Mouse (Mus musculus) embryo, embryonic 11.5 days (tissue): ENCODE measurements at regions not wholly inside any gene's neighbourhood (a gene's known extent, or its start where the extent isn't known, plus 50 kb on each side); places are given as distances from the start of the nearest gene placed in this dataset.
"Not testable (repeated sequence)": the region's sequence is repeated elsewhere in the genome, so short reads cannot be mapped to it uniquely, and the experiment has no call there.

Experiments
- DNase-seq: peaks from one replicate; pipeline ENCODE4 v3.0.0-alpha.2; 2012; ENCODE audit warnings: low read depth, low spot score

GRCm38 (mm10) chr3:112384641-112385040, 874.0 kb downstream of the Amy2a5 start:
- no peak for DNase-seq

DNA sequence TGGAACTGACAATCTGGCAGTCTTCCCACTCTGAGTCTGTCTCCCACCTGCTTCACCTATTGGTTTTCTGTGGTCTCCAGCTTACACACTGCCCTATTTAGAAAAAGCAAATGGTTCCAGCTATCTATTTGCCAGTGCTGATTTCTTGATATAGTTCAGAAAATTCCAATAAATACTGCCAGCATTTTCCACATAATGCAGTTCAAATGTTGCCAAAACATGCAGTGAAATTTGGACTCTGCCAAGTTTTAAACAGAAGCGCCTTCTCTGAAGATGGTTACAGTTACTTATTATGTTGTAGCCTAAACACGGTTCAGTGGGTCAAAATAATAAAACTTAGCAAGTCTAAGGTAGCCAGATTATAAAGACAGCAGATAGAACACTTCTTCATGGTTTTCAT, 912.8 kb downstream of the Amy2a5 start:
- no peak for DNase-seq

GRCm38 (mm10) chr3:112331171-112331570, 927.5 kb downstream of the Amy2a5 start:
- DNase-seq = no peak

GRCm38 (mm10) chr3:112325348-112325747, 933.3 kb downstream of the Amy2a5 start:
- peak; percentile 8 for DNase-seq

- DNase-seq = not testable (repeated sequence)
Observed at GRCm38 (mm10) chr3:112321196-112321595, 937.4 kb downstream of the Amy2a5 start.

- DNase-seq = no peak
Observed at GRCm38 (mm10) chr3:112278785-112279430, 979.7 kb downstream of the Amy2a5 start.

DNA sequence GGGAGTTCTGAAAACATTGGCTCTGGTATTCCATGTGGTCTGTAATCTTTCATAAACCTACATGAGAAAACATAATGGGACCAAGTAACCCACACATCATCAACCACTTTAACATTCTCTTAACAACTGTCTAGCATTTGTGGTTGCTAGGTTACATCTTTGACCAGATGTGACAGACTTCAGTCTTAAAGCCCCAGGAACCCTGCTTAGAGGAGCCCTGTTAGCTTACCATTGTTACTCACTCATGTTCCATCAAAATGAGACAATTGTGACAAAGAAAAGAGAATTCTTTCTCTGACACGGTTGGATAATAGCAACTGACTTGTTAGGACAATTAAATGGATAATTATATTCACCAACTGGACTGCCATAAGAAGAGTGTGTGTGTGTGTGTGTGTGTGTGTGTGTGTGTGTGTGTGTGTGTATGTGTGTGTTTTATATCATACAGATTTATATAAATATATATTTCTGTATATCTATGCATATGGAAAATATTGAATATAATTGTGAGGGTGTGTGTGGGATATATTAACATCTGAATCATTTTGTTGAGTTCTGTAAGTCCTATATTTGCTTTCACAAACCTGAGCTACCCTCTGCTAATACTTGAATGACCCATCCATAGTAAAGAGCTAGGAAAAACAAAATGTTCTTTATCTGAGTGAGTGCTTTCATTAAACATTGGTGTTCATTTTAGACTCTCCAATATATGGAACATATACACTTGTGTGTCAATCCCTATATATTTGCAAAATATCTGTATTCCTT, 997.1 kb downstream of the Amy2a5 start:
- no peak for DNase-seq

DNA sequence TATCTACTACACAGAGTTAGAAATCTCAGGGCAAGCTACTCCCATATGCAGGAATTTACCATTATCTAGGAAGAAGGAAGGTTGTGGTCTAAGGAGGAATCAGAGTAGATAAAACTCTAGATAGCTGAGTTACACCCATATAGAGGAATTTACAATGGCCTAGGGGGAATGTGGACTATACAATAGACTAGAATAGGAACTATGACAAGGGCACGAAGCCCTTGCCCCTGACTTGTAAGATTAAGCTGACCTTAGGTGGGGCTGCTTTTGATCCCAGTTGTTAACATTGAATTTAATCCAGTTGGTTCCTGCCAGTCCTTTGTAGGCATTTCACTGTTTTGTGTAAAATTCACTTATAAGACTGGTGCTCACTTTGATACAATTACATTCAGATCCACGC, 1015.7 kb downstream of the Amy2a5 start:
- DNase-seq = not testable (repeated sequence)

GRCm38 (mm10) chr3:112239626-112240120, 1019.0 kb downstream of the Amy2a5 start:
- DNase-seq = no peak
